Mouse (Mus musculus): ENCODE data around the gene Atp5j. TPM values are rescaled to one million over a fixed set of nuclear protein-coding genes. Genes with fewer than 3 reads are reported as not detected.

Gene Atp5j
- total and polyA plus RNA-seq, 3 experiments = 53.3 to 375 (median 150) TPM

DNA sequence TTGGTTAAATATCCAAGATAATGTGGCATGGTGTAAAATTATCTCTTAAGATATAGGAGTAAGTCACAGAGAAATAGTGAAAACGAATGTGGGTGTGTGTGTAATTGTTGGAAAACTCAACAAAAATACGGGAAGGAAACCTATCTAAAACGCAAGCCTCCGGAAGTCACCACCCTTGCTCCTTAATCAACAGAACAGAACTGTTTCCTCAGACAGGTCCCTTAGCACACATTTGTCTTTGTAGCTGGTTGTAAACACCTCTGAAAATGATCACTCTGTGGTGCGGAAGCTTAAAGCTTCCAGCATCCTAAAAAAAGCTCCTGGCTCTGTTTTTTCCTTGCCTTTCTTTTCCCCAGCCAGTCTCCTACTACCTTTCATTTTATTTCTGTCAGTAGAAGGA, 30.6 kb downstream of the Atp5j start:
- H3K9me3 ChIP-seq (replicated peaks) = no peaks in the 10 kb centered on the region
- DNase-seq (ENCODE audit: low spot score) = no peak
- H3K36me3 ChIP-seq (replicated peaks) = no peaks in the 10 kb centered on the region
- ATAC-seq (ENCODE audit: extremely low read depth, insufficient number of reproducible peaks, low FRiP score, poor library complexity, severe bottlenecking) = no peak
- H3K27me3 ChIP-seq (ENCODE audit: insufficient read depth, low read length) = no peaks in the 10 kb centered on the region
- TF ChIP-seq GATA1 (IDR thresholded peaks at IDR 0.05; ENCODE audit: borderline replicate concordance, low read length) (no peak), GATA2 (IDR thresholded peaks at IDR 0.05; ENCODE audit: borderline replicate concordance, low read depth, low read length) (no peak), TAL1 (conservative IDR thresholded peaks at IDR 0.05; ENCODE audit: low read depth, low read length) (no peak), CTCF (IDR thresholded peaks at IDR 0.05; ENCODE audit: low read depth, low read length) (no peak), POLR2AphosphoS5 (IDR thresholded peaks at IDR 0.05; ENCODE audit: insufficient replicate concordance, low read depth, low read length) (no peak)
- H3K4me3 ChIP-seq (ENCODE audit: low read depth, low read length) = no peak overlapping the region
- H3K4me1 ChIP-seq (ENCODE audit: insufficient read depth, low read depth, low read length) = no peaks in the 10 kb centered on the region

DNA sequence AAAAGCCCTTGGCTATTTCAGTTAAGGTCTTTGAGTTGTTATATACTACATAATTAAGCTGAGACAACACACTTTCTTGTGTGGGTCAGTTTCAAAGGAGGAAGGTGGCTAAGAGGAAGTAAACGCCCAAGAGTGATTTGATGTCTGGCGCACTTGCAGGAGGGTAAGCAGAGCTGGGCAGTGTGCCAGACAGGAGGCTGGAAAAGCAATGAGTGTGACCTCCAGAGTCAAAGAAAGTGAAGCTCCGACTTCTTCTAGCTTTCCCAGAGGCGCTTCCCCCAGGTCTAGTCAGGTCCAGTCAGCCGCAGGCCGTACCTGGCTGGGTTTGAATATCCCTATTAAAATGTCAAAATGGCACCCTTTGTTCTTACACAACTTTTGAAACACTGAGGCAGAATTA, 33.2 kb downstream of the Atp5j start:
- Histone ChIP-seq H3K4me1 (ENCODE audit: insufficient read depth, low read depth, low read length) (no peaks in the 10 kb centered on the region), H3K9me3 (replicated peaks) (no peaks in the 10 kb centered on the region), H3K27me3 (ENCODE audit: insufficient read depth, low read length) (no peaks in the 10 kb centered on the region), H3K36me3 (replicated peaks) (no peaks in the 10 kb centered on the region), H3K4me3 (ENCODE audit: low read depth, low read length) (no peak overlapping the region)
- TF ChIP-seq TAL1 (conservative IDR thresholded peaks at IDR 0.05; ENCODE audit: low read depth, low read length) (no peak), CTCF (IDR thresholded peaks at IDR 0.05; ENCODE audit: low read depth, low read length) (no peak), POLR2AphosphoS5 (IDR thresholded peaks at IDR 0.05; ENCODE audit: insufficient replicate concordance, low read depth, low read length) (no peak), GATA2 (IDR thresholded peaks at IDR 0.05; ENCODE audit: borderline replicate concordance, low read depth, low read length) (no peak), GATA1 (IDR thresholded peaks at IDR 0.05; ENCODE audit: borderline replicate concordance, low read length) (no peak)
- DNase-seq (ENCODE audit: low spot score) = no peak
- ATAC-seq (ENCODE audit: extremely low read depth, insufficient number of reproducible peaks, low FRiP score, poor library complexity, severe bottlenecking) = no peak

- H3K9me3 ChIP-seq (replicated peaks) = no peaks in the 10 kb centered on the region
- no peak for ATAC-seq (ENCODE audit: extremely low read depth, insufficient number of reproducible peaks, low FRiP score, poor library complexity, severe bottlenecking)
- H3K27me3 ChIP-seq (ENCODE audit: insufficient read depth, low read length) = no peaks in the 10 kb centered on the region
- H3K4me3 ChIP-seq (ENCODE audit: low read depth, low read length) = no peak overlapping the region
- TF ChIP-seq POLR2AphosphoS5 (IDR thresholded peaks at IDR 0.05; ENCODE audit: insufficient replicate concordance, low read depth, low read length) (no peak), GATA2 (IDR thresholded peaks at IDR 0.05; ENCODE audit: borderline replicate concordance, low read depth, low read length) (no peak), GATA1 (IDR thresholded peaks at IDR 0.05; ENCODE audit: borderline replicate concordance, low read length) (no peak), CTCF (IDR thresholded peaks at IDR 0.05; ENCODE audit: low read depth, low read length) (no peak), TAL1 (conservative IDR thresholded peaks at IDR 0.05; ENCODE audit: low read depth, low read length) (no peak)
- DNase-seq (ENCODE audit: low spot score) = no peak
- no peaks in the 10 kb centered on the region for H3K4me1 ChIP-seq (ENCODE audit: insufficient read depth, low read depth, low read length)
- H3K36me3 ChIP-seq (replicated peaks) = no peaks in the 10 kb centered on the region
Measured at GRCm38 (mm10) chr16:84800038-84800437, 35.4 kb downstream of the Atp5j start.

DNA sequence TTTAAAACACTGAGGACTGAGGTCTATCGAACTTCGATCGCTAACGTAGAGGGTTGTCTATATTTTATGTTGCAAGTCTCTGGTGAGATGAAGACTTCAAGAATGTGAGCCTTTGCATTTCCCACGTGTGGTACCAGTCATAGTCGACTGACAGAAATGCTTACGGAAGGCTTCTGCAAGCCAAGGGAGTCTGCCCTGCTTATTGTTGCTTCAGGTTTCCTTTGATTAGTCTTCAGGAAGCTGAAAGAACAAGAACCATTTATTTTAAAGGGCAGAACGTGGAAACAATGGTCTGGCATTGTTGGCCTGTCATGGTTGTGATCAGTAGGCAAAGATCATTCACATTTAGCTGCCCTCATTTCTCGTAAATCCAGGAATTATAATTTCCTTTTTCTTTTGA, 38.7 kb downstream of the Atp5j start:
- no peak for DNase-seq (ENCODE audit: low spot score)
- Histone ChIP-seq H3K4me1 (ENCODE audit: insufficient read depth, low read depth, low read length) (no peaks in the 10 kb centered on the region), H3K9me3 (replicated peaks) (no peaks in the 10 kb centered on the region), H3K27me3 (ENCODE audit: insufficient read depth, low read length) (no peaks in the 10 kb centered on the region), H3K36me3 (replicated peaks) (no peaks in the 10 kb centered on the region), H3K4me3 (ENCODE audit: low read depth, low read length) (no peak overlapping the region)
- TF ChIP-seq GATA1 (IDR thresholded peaks at IDR 0.05; ENCODE audit: borderline replicate concordance, low read length) (no peak), CTCF (IDR thresholded peaks at IDR 0.05; ENCODE audit: low read depth, low read length) (no peak), GATA2 (IDR thresholded peaks at IDR 0.05; ENCODE audit: borderline replicate concordance, low read depth, low read length) (no peak), TAL1 (conservative IDR thresholded peaks at IDR 0.05; ENCODE audit: low read depth, low read length) (no peak)
- ATAC-seq (ENCODE audit: extremely low read depth, insufficient number of reproducible peaks, low FRiP score, poor library complexity, severe bottlenecking) = no peak

DNA sequence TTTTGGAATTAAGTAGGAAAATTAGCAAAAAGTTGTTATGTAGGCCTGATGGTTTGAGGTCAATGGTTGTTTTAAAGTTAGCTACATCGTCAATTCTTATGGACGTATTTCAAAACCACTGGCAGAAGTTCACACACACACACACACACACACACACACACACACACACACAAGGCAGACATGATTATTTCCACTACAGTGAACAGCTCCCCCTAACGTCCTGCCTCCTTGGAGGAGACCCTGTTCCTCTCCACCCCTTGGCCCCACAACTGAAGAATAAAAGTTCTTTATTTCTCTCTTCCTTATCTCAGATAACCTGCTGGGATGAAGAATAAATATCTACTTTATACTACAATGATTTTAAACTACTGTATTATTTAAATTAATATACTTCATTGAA, 40.1 kb downstream of the Atp5j start:
- Histone ChIP-seq H3K27me3 (ENCODE audit: insufficient read depth, low read length) (no peaks in the 10 kb centered on the region), H3K36me3 (replicated peaks) (no peaks in the 10 kb centered on the region), H3K4me1 (ENCODE audit: insufficient read depth, low read depth, low read length) (no peaks in the 10 kb centered on the region), H3K4me3 (ENCODE audit: low read depth, low read length) (no peak overlapping the region), H3K9me3 (replicated peaks) (peaks cover 3% of the 10 kb centered on the region)
- no peak for ATAC-seq (ENCODE audit: extremely low read depth, insufficient number of reproducible peaks, low FRiP score, poor library complexity, severe bottlenecking)
- no peak for DNase-seq (ENCODE audit: low spot score)
- TF ChIP-seq GATA1 (IDR thresholded peaks at IDR 0.05; ENCODE audit: borderline replicate concordance, low read length) (no peak), CTCF (IDR thresholded peaks at IDR 0.05; ENCODE audit: low read depth, low read length) (no peak), TAL1 (conservative IDR thresholded peaks at IDR 0.05; ENCODE audit: low read depth, low read length) (no peak), GATA2 (IDR thresholded peaks at IDR 0.05; ENCODE audit: borderline replicate concordance, low read depth, low read length) (no peak), POLR2AphosphoS5 (IDR thresholded peaks at IDR 0.05; ENCODE audit: insufficient replicate concordance, low read depth, low read length) (no peak)

DNA sequence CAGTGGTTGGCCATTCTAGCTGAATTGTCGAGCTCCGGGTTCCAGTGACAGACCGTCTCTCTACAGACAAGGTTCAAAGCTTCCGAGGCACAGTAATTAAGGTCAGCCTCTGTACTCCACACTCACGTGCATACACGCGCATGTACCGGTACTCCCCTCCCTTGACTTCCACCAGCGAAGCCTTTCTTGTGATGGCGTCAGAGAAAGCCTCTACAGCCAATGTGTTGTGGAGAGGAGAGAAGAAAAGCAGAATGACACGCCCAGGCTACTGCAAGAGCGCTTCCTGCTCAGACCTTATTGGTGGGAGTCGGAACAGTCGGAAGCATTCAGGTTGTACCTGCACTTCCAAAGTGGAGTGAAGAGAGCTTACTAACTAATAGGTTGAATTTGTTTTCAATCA, 42.0 kb downstream of the Atp5j start:
- Histone ChIP-seq H3K36me3 (replicated peaks) (no peaks in the 10 kb centered on the region), H3K27me3 (ENCODE audit: insufficient read depth, low read length) (no peaks in the 10 kb centered on the region), H3K4me1 (ENCODE audit: insufficient read depth, low read depth, low read length) (no peaks in the 10 kb centered on the region), H3K4me3 (ENCODE audit: low read depth, low read length) (no peak overlapping the region), H3K9me3 (replicated peaks) (peaks cover 3% of the 10 kb centered on the region)
- ATAC-seq (ENCODE audit: extremely low read depth, insufficient number of reproducible peaks, low FRiP score, poor library complexity, severe bottlenecking) (no peak), DNase-seq (ENCODE audit: low spot score) (no peak)
- TF ChIP-seq GATA1 (IDR thresholded peaks at IDR 0.05; ENCODE audit: borderline replicate concordance, low read length) (no peak), TAL1 (conservative IDR thresholded peaks at IDR 0.05; ENCODE audit: low read depth, low read length) (no peak), POLR2AphosphoS5 (IDR thresholded peaks at IDR 0.05; ENCODE audit: insufficient replicate concordance, low read depth, low read length) (no peak), CTCF (IDR thresholded peaks at IDR 0.05; ENCODE audit: low read depth, low read length) (no peak), GATA2 (IDR thresholded peaks at IDR 0.05; ENCODE audit: borderline replicate concordance, low read depth, low read length) (no peak)
